Mouse (Mus musculus): Measurements from ENCODE around the gene Pars2.

Gene Pars2

GRCm38 (mm10) chr4:106650833-106651527, at the start of gene Pars2:
Gene Pars2, plus strand, starts transcription at chr4:106651069.
- DNase-seq (ENCODE audit: low read depth, low spot score), result peak; percentile 94

GRCm38 (mm10) chr4:106606639-106607554, 44.0 kb upstream of the Pars2 start:
- no peak for DNase-seq (ENCODE audit: low read depth, low spot score)

GRCm38 (mm10) chr4:106607905-106608304, 43.0 kb upstream of the Pars2 start:
- no peak for DNase-seq (ENCODE audit: low read depth, low spot score)

GRCm38 (mm10) chr4:106613105-106613504, 37.8 kb upstream of the Pars2 start:
- no peak for DNase-seq (ENCODE audit: low read depth, low spot score)

GRCm38 (mm10) chr4:106613560-106613959, 37.3 kb upstream of the Pars2 start:
- no peak for DNase-seq (ENCODE audit: low read depth, low spot score)

GRCm38 (mm10) chr4:106614180-106614797, 36.6 kb upstream of the Pars2 start:
- DNase-seq (ENCODE audit: low read depth, low spot score), result peak; percentile 73

- no peak for DNase-seq (ENCODE audit: low read depth, low spot score)
Measured at GRCm38 (mm10) chr4:106614881-106615280, 36.0 kb upstream of the Pars2 start.

GRCm38 (mm10) chr4:106615637-106616036, 35.2 kb upstream of the Pars2 start:
- DNase-seq (ENCODE audit: low read depth, low spot score), result no peak

- DNase-seq (ENCODE audit: low read depth, low spot score), result no peak
Measured at GRCm38 (mm10) chr4:106617056-106617455, 33.8 kb upstream of the Pars2 start, which contains the start of gene Lexm. Gene Lexm, minus strand, starts transcription at chr4:106617241.

- DNase-seq (ENCODE audit: low read depth, low spot score), result no peak
Measured at GRCm38 (mm10) chr4:106618898-106619297, 32.0 kb upstream of the Pars2 start.

- DNase-seq (ENCODE audit: low read depth, low spot score), result no peak
Measured at GRCm38 (mm10) chr4:106621428-106621827, 29.4 kb upstream of the Pars2 start.

- no peak for DNase-seq (ENCODE audit: low read depth, low spot score)
Measured at GRCm38 (mm10) chr4:106622030-106622493, 28.8 kb upstream of the Pars2 start, which contains the start of gene Ttc22. Gene Ttc22, plus strand, starts transcription at chr4:106622432.

- no peak for DNase-seq (ENCODE audit: low read depth, low spot score)
Measured at GRCm38 (mm10) chr4:106622712-106623111, 28.2 kb upstream of the Pars2 start.

- no peak for DNase-seq (ENCODE audit: low read depth, low spot score)
Measured at GRCm38 (mm10) chr4:106624271-106624670, 26.6 kb upstream of the Pars2 start.

GRCm38 (mm10) chr4:106627809-106628208, 23.1 kb upstream of the Pars2 start:
- no peak for DNase-seq (ENCODE audit: low read depth, low spot score)

GRCm38 (mm10) chr4:106628650-106629360, 22.1 kb upstream of the Pars2 start:
- no peak for DNase-seq (ENCODE audit: low read depth, low spot score)

- DNase-seq (ENCODE audit: low read depth, low spot score), result no peak
Measured at GRCm38 (mm10) chr4:106629374-106629773, 21.5 kb upstream of the Pars2 start.

- peak; percentile 51 for DNase-seq (ENCODE audit: low read depth, low spot score)
Measured at GRCm38 (mm10) chr4:106630333-106631220, 20.3 kb upstream of the Pars2 start.

GRCm38 (mm10) chr4:106632313-106632712, 18.6 kb upstream of the Pars2 start:
- no peak for DNase-seq (ENCODE audit: low read depth, low spot score)
